Mouse (Mus musculus) C2C12 (cell line): Measurements from ENCODE around the gene Crcp.

Experiments used
- CTCF ChIP-seq: IDR thresholded peaks from one replicate; pipeline ENCODE4 v1.5.1; 2011; ENCODE audit not compliant: control insufficient read depth, insufficient read depth, insufficient read length
- USF1 ChIP-seq: IDR thresholded peaks from one replicate; pipeline ENCODE4 v1.6.1; 2011; ENCODE audit warnings: low read depth, mild to moderate bottlenecking, control low read depth, moderate library complexity

DNA sequence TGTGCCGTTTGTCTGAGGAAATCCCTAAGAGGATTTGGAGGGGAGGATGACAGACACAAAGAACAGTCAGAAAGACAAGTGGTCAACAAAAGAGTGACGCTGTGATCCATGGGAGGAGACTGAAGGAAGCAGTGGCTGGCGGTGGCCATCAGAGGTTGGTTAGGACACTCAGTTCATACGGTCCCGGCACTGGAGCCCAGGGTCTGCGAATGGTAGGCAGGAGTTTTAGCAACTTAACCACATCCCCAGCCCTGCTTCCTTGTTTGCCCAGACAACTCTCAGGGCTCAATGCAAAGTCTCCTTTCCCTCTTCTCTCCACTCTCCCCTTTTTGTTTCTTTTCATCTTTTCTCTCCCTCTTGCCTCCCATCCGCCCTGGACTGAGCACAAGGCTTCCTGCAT is 17.0 kb downstream of the Crcp start:
- TF ChIP-seq CTCF (no peak), USF1 (no peak)
